Comparison of ENCODE assay signal across 21 mouse cellular contexts in the genomic region with DNA sequence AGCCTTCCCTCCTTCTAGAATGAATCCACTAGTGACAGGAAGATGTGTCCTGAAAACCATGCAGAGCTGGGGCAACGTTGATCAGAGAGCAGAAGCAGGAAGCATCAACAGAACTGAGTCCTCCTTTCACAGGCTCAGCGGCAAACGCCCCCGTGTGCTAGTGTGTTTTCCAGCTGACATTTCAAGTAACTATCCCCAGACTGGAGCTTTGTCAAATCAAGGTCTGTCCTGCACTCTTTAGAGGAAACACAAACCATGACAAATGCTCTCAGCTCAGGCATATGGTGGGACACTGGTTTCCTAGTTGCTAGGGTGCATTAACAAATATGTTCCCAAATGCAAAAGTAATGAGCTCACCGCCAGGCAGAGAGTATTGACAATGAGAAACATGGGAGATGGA. TPM values are rescaled to one million over a fixed set of nuclear protein-coding genes. Genes with fewer than 3 reads are reported as not detected.
DNase-seq lines count a peak whose midpoint lies in the region; ATAC-seq lines count a peak whose summit lies in the region.
"Had no signal": no experiment of that assay in that cellular context is flagged by ENCODE, and none has a peak within 500 bp of the region (broad histone marks: within the 10 kb centered on the region; RNA-seq: fewer than 3 reads in every experiment).

No protein-coding gene starts in this region.

- no peaks in the 10 kb centered on the region for H3K9me3 ChIP-seq in embryonic facial prominence, embryonic 14.5 days (ENCODE audit: control insufficient read depth, low read length)
- no peaks in the 10 kb centered on the region for H3K9me3 ChIP-seq in embryonic facial prominence, embryonic 10.5 days
- H3K9me3 ChIP-seq in midbrain, embryonic 12.5 days = no peaks in the 10 kb centered on the region
- H3K9me3 ChIP-seq in midbrain, embryonic 10.5 days (replicated peaks) = no peaks in the 10 kb centered on the region
- H3K9me3 ChIP-seq: forebrain, embryonic 15.5 days; hindbrain, embryonic 10.5 days; intestine, embryonic 15.5 days; kidney, embryonic 15.5 days; liver, embryonic 12.5 days; neural tube, embryonic 13.5 days had no signal

- peak; percentile 27 for DNase-seq in embryonic facial prominence, embryonic 14.5 days (ENCODE audit: low spot score)
- no peak for DNase-seq in embryonic facial prominence, embryonic 10.5 days (ENCODE audit: low spot score)
- no peak for DNase-seq in midbrain, embryonic 10.5 days (ENCODE audit: low spot score)
- DNase-seq in embryo, embryonic 10.5 days (ENCODE audit: low spot score) = peak; percentile 18
- peak; percentile 22 to 79 for DNase-seq in layer of hippocampus, postnatal 14 days (ENCODE audit: low spot score in 2 of 2)
- no peak for DNase-seq in lung, postnatal 10 days
- DNase-seq in kidney, adult 8-10 months = no peak
- DNase-seq: adrenal gland, postnatal 10 days; cerebellum, adult 9-11 months; gastrocnemius, adult 2 months; heart, adult 2 months; lung, embryonic 14.5 days; thymus, postnatal 4 days had no signal

- 0 out of 2 replicates have a peak, but pooled peaks cover 8% of the 10 kb centered on the region for H3K4me1 ChIP-seq in embryonic facial prominence, embryonic 14.5 days (ENCODE audit: control insufficient read depth, insufficient read depth, low read length)
- no peaks in the 10 kb centered on the region for H3K4me1 ChIP-seq in embryonic facial prominence, embryonic 10.5 days
- H3K4me1 ChIP-seq in midbrain, embryonic 12.5 days = no peaks in the 10 kb centered on the region
- peaks cover 7% of the 10 kb centered on the region for H3K4me1 ChIP-seq in midbrain, embryonic 10.5 days
- H3K4me1 ChIP-seq: intestine, embryonic 15.5 days; kidney, embryonic 15.5 days; liver, embryonic 12.5 days; neural tube, embryonic 13.5 days had no signal

- no peak overlapping the region for H3K4me3 ChIP-seq in embryonic facial prominence, embryonic 14.5 days (ENCODE audit: low read depth, low read length)
- H3K4me3 ChIP-seq in embryonic facial prominence, embryonic 10.5 days = no peak overlapping the region
- no peak overlapping the region for H3K4me3 ChIP-seq in midbrain, embryonic 12.5 days
- H3K4me3 ChIP-seq in midbrain, embryonic 10.5 days = no peak overlapping the region
- H3K4me3 ChIP-seq: forebrain, embryonic 15.5 days; gastrocnemius, adult 2 months; heart, adult 2 months; hindbrain, embryonic 10.5 days; intestine, embryonic 15.5 days; kidney, embryonic 15.5 days; liver, embryonic 12.5 days; neural tube, embryonic 13.5 days had no signal

- H3K27ac ChIP-seq in embryonic facial prominence, embryonic 14.5 days (replicated peaks; ENCODE audit: low read depth, low read length) = no peak overlapping the region
- H3K27ac ChIP-seq in embryonic facial prominence, embryonic 10.5 days (replicated peaks) = no peak overlapping the region
- no peak overlapping the region for H3K27ac ChIP-seq in midbrain, embryonic 12.5 days (replicated peaks)
- H3K27ac ChIP-seq in midbrain, embryonic 10.5 days (replicated peaks) = no peak overlapping the region
- H3K27ac ChIP-seq: forebrain, embryonic 15.5 days; gastrocnemius, adult 2 months; heart, adult 2 months; hindbrain, embryonic 10.5 days; intestine, embryonic 15.5 days; kidney, embryonic 15.5 days; liver, embryonic 12.5 days; macrophage; neural tube, embryonic 13.5 days had no signal

- no peaks in the 10 kb centered on the region for H3K27me3 ChIP-seq in embryonic facial prominence, embryonic 14.5 days (replicated peaks; ENCODE audit: control insufficient read depth, insufficient read depth, low read length)
- no peaks in the 10 kb centered on the region for H3K27me3 ChIP-seq in embryonic facial prominence, embryonic 10.5 days (replicated peaks; ENCODE audit: low read depth, poor library complexity, severe bottlenecking)
- H3K27me3 ChIP-seq in midbrain, embryonic 12.5 days = no peaks in the 10 kb centered on the region
- no peaks in the 10 kb centered on the region for H3K27me3 ChIP-seq in midbrain, embryonic 10.5 days (ENCODE audit: low read depth, poor library complexity, severe bottlenecking)
- H3K27me3 ChIP-seq: forebrain, embryonic 15.5 days; intestine, embryonic 15.5 days; kidney, embryonic 15.5 days; liver, embryonic 12.5 days; neural tube, embryonic 13.5 days had no signal

- no peaks in the 10 kb centered on the region for H3K36me3 ChIP-seq in embryonic facial prominence, embryonic 14.5 days (ENCODE audit: control insufficient read depth, insufficient read depth, low read length)
- no peaks in the 10 kb centered on the region for H3K36me3 ChIP-seq in embryonic facial prominence, embryonic 10.5 days (replicated peaks)
- H3K36me3 ChIP-seq in midbrain, embryonic 12.5 days = no peaks in the 10 kb centered on the region
- no peaks in the 10 kb centered on the region for H3K36me3 ChIP-seq in midbrain, embryonic 10.5 days
- H3K36me3 ChIP-seq: forebrain, embryonic 15.5 days; hindbrain, embryonic 10.5 days; intestine, embryonic 15.5 days; kidney, embryonic 15.5 days; liver, embryonic 12.5 days; neural tube, embryonic 13.5 days had no signal

- no peak overlapping the region for H3K9ac ChIP-seq in embryonic facial prominence, embryonic 14.5 days (ENCODE audit: low read depth, low read length)
- H3K9ac ChIP-seq in midbrain, embryonic 12.5 days (replicated peaks) = no peak overlapping the region
- H3K9ac ChIP-seq: forebrain, embryonic 15.5 days; intestine, embryonic 15.5 days; kidney, embryonic 15.5 days; liver, embryonic 12.5 days; lung, embryonic 14.5 days; neural tube, embryonic 13.5 days had no signal

- WGBS in embryonic facial prominence, embryonic 14.5 days = 51% methylated on average over 5 of the region's 5 CpGs
- 63% methylated on average over 5 of the region's 5 CpGs for WGBS in embryonic facial prominence, embryonic 10.5 days
- 43% methylated on average over 5 of the region's 5 CpGs for WGBS in midbrain, embryonic 12.5 days
- WGBS in midbrain, embryonic 10.5 days = 70% methylated on average over 5 of the region's 5 CpGs

- ATAC-seq in embryonic facial prominence, embryonic 14.5 days (ENCODE audit: low read depth) = no peak
- peak; percentile 30; the same call in 1 of the 2 replicates for ATAC-seq in midbrain, embryonic 12.5 days (ENCODE audit: low FRiP score, low read depth)
- ATAC-seq: forebrain, embryonic 15.5 days; intestine, embryonic 15.5 days; liver, embryonic 12.5 days had no signal

- H3K4me2 ChIP-seq in embryonic facial prominence, embryonic 14.5 days (ENCODE audit: low read depth, low read length) = no peak overlapping the region
- no peak overlapping the region for H3K4me2 ChIP-seq in midbrain, embryonic 12.5 days (replicated peaks)
- H3K4me2 ChIP-seq: forebrain, embryonic 15.5 days; intestine, embryonic 15.5 days; kidney, embryonic 15.5 days; liver, embryonic 12.5 days; lung, embryonic 14.5 days; neural tube, embryonic 13.5 days had no signal

RNA-seq across cellular contexts. Expression of gene Gm45716, which starts 10.6 kb away (rescaled TPM):
- polyA plus RNA-seq in embryonic facial prominence, embryonic 14.5 days (2014; fragmentation: Nextera tagmentation; extraction: Ambion mirVana) = 9.8 and 11.5 TPM in 2 replicates
- polyA plus RNA-seq in embryonic facial prominence, embryonic 10.5 days (2016; fragmentation: Nextera tagmentation; extraction: Ambion mirVana) = 14.4 and 14.6 TPM in 2 replicates
- polyA plus RNA-seq in midbrain, embryonic 12.5 days (2016; fragmentation: Nextera tagmentation; extraction: Ambion mirVana) = 21.1 and 22.9 TPM in 2 replicates
- polyA plus RNA-seq in midbrain, embryonic 10.5 days (2016; fragmentation: Nextera tagmentation; extraction: Ambion mirVana) = 15.4 TPM in 2 replicates
- total RNA-seq in layer of hippocampus, postnatal 14 days (2021) = 10 to 100 TPM in 1 of 2 experiments, 1 to 10 TPM in 1; 8.8 to 10.3 TPM

RNA-seq across cellular contexts. Expression of gene Mmd, which starts 51.2 kb away (rescaled TPM):
- 26.5 and 27.1 TPM in 2 replicates for polyA plus RNA-seq in embryonic facial prominence, embryonic 14.5 days (2014; fragmentation: Nextera tagmentation; extraction: Ambion mirVana)
- 44.6 and 45.1 TPM in 2 replicates for polyA plus RNA-seq in embryonic facial prominence, embryonic 10.5 days (2016; fragmentation: Nextera tagmentation; extraction: Ambion mirVana)
- 62.2 and 62.8 TPM in 2 replicates for polyA plus RNA-seq in midbrain, embryonic 12.5 days (2016; fragmentation: Nextera tagmentation; extraction: Ambion mirVana)
- 38.9 and 42.7 TPM in 2 replicates for polyA plus RNA-seq in midbrain, embryonic 10.5 days (2016; fragmentation: Nextera tagmentation; extraction: Ambion mirVana)
- 100 to 1,000 TPM; 337 to 345 TPM for total RNA-seq in layer of hippocampus, postnatal 14 days (2021)

Comparison
In these comparisons a context has a peak if more than half of its experiments do, and no peak if none do; other contexts are left out.
1. DNase-seq: peak in embryonic facial prominence, embryonic 14.5 days (single experiment), embryo, embryonic 10.5 days (single experiment) and layer of hippocampus, postnatal 14 days (2 of 2); none in embryonic facial prominence, embryonic 10.5 days (single experiment), midbrain, embryonic 10.5 days (single experiment), lung, postnatal 10 days (single experiment) and kidney, adult 8-10 months (0 of 2).